Mouse (Mus musculus) spleen, postnatal 10 days (tissue): ENCODE measurements at regions not wholly inside any gene's neighbourhood (a gene's known extent, or its start where the extent isn't known, plus 50 kb on each side); places are given as distances from the start of the nearest gene placed in this dataset.
A peak's percentile ranks its signal among the peaks of the same experiment; 100 is the strongest.

Experiments used
- DNase-seq, 2 experiments: peaks; one replicate each; pipeline ENCODE4 v3.0.0; 2021 to 2022; ENCODE audit warnings: low spot score in 2 of 2

DNA sequence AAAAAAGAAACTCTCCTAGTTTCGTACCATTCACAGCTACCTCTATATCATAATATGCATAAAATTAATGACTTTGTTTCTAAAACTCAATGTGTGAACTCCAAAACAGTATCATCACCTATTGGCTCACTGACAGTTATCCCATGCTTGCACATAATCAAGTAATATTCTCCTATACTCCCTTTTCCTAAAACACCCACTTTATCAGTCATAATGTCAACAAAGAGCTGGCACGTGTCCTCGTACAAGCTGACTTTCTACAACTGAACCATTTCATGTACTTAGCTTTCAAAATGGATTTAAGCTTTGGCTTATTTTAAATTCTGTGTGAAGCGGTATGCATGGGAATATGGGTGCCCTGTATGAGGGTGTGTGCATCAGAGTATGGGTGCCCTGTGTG is 58.0 kb upstream of the Golim4 start:
- DNase-seq, result no peak

DNA sequence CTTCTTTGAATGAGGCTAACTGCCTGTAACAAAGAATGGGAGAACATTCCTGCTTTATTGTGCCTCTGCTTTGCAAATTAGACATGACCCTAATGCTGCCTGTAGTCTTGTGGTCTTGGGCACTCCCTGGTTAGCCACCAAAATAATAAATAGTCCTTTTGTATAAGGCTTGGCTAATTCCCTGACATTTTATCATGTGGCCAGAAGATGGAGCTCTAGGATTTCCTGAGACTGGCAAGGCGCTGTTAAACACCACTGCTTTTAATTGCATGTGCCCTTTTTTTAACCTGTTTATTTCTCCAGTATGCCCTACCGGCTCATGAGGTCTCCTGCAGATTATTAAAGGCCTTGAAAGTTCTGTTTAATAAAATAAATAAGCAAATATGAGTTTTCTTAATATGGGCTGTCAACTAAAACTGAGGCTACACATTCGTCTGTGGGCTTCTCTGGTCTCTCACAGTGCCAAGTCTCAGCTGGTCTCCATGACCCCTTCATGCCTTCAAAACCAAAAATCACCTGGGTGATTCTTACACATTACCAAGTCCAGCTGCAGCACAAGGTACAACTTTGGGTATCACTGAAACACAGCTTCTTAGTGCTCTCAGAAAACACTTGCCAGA is 51.9 kb upstream of the Golim4 start:
- DNase-seq, result peak in 1 of 2 experiments; percentile 29
